Mouse (Mus musculus) gastrocnemius, adult 2 months (tissue): ENCODE results near the gene Npr1. TPM values are rescaled to one million over a fixed set of nuclear protein-coding genes. Genes with fewer than 3 reads are reported as not detected.

Experiments
- DNase-seq: peaks from one replicate; pipeline ENCODE4 v3.0.0; 2022
- H3K27ac ChIP-seq: fragments of 200-600 bp; 2 replicates; pipeline ENCODE4 v1.8.1; 2022; ENCODE audit warnings: mild to moderate bottlenecking
- H3K4me3 ChIP-seq: fragments of 200-600 bp; 2 replicates; pipeline ENCODE4 v1.8.1; 2022; ENCODE audit warnings: mild to moderate bottlenecking, moderate library complexity
- CTCF ChIP-seq: fragments of 200-600 bp; IDR thresholded peaks from 2 replicates; pipeline ENCODE4 v1.8.1; 2022; ENCODE audit warnings: antibody characterized with exemption, mild to moderate bottlenecking, moderate library complexity
- intact Hi-C: fragments of 180-260 bp; cut with DNase I; formaldehyde crosslinking; loops from one replicate; pipeline ENCODE4 v1.15.1; 2025
- total RNA-seq, 2 experiments: library from RNA; stranded (reverse); gene quantifications; 2 replicates each; pipeline ENCODE4 v1.2.3; 2021

Npr1 gene
- total RNA-seq, 2 experiments from 2014 or later = 6.5 to 8.3 TPM

DNA sequence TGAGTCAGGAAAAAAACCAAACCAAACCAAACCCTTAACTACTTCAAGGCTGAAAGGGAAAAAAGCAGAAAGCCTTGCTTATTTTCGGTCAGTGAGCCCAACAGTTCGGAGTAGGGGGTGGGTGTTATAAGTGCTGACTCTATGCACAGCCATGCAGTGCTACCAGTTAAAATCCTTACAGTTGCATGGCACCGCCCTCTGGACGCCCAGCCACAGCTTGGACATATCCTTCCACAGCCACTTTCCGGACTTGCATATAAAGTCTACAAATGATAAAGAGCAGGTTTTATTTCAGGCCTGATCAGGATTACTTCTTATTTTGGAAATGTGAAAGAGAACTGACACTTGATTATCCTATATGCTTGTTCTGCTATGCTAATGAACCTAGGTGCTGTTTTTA, 39.5 kb upstream of the Npr1 start:
- no peak for TF ChIP-seq CTCF
- DNase-seq = no peak
- intact Hi-C loops = no loop called here

DNA sequence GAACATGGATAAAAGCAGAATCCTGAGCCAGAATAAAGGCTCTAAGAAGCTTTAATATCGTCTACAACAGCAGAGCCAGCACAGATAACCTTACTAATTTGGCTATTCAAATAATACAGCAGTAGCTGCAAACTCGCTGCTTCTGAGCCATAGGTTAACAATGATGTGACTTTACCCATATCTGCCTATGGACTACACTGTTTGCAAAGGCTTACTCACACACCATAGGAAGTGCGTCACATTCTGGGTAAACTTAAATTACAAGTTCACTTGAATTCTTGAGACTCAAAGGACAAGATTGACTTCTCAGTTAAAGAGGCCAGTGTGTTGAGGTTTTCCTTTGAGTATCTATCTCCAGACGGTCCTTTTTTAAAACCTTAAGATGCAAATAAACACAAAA, 37.8 kb upstream of the Npr1 start:
- Histone ChIP-seq H3K4me3 (no peak overlapping the region), H3K27ac (no peak overlapping the region)
- intact Hi-C loops = no loop called here
- no peak for TF ChIP-seq CTCF
- no peak for DNase-seq

More for the DNA sequence above, 39.5 kb upstream of the Npr1 start:
- H3K4me3 ChIP-seq = 0 out of 2 replicates have a peak overlapping the region, but pooled peaks have one; percentile 16
- H3K27ac ChIP-seq = peak overlapping the region; percentile 50

DNA sequence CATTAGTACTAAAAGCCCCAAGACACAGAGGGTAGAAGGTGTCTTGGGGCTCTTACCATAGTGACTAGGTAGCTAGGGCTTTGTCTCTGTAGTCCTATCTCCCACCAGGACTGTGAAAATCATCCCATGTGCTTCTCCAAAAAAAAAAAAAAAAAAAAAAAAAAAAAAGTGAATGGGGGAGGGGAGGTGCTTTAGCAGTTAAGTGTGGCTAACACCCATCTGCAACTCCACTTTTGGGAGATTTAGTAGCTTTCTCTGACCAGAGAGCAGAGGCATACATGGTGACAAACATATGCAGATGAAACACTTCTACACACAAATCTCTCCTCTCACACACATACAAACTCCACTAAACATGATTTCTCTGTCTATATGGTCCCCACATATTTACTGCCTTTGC, 31.9 kb upstream of the Npr1 start:
- Histone ChIP-seq H3K27ac (no peak overlapping the region), H3K4me3 (no peak overlapping the region)
- no peak for TF ChIP-seq CTCF
- DNase-seq = no peak
- intact Hi-C loops = no loop called here

DNA sequence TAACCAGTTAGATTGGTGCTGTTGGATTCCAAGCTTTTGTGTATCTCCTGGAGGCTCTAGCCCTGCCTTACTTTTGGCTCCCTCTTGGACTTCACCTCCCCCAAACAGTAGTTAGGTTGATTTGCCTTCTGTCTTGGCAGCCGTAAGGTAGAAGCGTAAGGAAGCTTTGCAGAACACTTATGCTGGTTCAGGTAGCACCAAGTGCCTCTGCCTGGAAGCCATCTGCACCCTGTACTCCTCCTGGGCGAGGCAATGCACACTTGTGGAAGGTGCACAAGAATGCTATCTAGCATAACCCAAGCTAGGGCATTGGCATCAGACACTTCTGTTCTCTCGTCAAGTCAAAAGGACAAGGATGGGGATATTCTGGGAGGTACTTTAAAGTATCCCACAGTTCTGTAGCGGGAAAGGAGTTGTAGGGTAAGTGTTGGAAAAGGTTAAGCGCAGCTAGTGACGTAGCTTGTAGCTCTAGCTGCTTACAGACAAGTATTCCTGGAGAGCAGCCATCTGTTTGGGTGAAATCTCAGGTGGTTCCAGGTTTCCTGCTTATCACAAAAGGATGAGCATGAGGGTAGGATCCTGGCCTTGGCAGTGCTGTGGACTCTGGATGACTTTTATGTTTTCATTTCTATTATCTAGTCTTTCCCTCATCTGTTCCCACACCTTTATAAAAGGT, 30.3 kb upstream of the Npr1 start:
- Histone ChIP-seq H3K27ac (no peak overlapping the region), H3K4me3 (no peak overlapping the region)
- no peak for TF ChIP-seq CTCF
- no peak for DNase-seq
- intact Hi-C loops = no loop called here

DNA sequence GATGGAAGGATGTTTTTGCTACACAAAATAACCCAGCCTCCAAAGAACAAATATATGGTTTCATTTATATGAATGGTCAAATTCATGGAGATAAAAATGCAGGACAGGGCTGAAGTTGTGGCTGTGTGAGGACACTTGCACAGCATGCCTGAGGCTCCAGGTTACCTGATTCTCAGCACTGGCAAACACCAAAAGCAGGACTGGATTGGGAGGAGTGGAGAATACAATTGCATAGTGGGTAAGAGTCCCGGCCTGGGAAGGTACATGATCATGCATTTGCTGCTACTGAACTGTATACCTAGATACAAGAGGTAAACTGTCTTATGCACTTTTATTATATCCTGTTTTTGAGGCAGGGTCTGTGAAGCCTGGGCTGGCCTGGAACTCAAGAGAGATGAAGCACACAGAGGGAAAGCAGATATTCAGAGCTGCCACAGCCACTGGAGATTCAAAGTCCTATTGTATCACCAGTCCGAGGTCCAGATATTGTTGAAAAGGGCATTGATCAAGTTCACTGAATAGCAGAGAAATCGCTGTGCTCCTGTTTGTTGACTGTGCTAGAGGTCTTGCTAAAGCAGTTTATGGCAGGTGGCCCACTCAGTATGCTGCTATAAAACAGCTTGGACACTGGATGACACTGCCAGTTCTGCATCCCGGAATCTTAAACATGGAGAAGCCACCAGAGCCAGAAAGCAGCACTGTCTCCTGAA, 28.3 kb upstream of the Npr1 start:
- Histone ChIP-seq H3K27ac (no peak overlapping the region), H3K4me3 (no peak overlapping the region)
- no peak for TF ChIP-seq CTCF
- DNase-seq = no peak
- intact Hi-C loops = no loop called here

DNA sequence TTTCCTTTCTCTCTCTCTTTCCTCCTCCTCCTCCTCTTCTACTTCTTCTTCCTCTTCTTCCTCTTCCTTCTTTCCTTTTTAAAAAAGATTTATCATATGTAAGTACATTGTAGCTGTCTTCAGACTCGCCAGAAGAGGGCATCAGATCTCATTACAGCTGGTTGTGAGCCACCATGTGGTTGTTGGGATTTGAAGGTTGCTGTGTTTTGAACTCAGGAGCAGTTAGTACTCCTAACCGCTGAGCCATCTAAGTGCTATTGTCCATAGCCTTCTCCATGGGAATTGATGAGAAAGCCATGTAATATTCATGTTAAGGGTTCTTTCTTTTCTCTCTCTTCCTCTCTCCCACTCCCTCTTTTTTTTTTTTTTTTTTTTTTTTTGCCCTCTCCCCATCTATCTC, 25.7 kb upstream of the Npr1 start:
- intact Hi-C loops = loop anchor here (2.0 kb wide), 1 partner anchor 17 kb away; the partner anchor contains the start of gene Chtop
- H3K4me3 ChIP-seq = peak overlapping the region; percentile 91; the same call in 1 of the 2 replicates

DNA sequence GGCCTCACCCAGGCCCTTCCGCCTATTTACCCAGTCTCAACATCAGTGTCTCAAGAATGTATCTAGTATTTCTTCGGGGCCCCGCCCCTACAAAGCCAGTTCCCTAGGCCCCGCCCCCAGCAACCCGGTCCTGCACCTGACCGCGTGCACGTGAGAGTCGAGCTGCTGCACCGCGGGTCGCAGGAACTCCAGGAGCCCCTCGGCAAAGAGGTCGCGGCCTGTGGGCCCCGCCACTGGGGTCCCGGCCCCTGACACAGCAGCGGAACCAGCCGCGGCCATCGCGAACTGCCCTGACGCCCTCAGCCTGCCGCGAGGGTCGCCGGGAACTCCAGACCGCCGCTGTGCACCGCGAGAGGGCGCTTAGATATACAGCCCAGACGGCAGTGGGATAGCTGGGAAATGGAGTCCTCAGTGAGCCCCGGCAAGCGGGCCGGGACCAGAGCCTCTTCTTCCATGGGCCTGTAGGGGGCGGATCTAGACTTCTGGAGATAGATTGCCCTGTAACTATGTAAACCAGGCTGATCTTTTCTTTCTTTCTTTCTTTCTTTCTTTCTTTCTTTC, 25.1 kb upstream of the Npr1 start, which contains the start of gene Snapin:
Gene Snapin, minus strand, starts transcription at position 338 of the 561 bp plus-strand sequence.
- peak; percentile 97 for DNase-seq
- H3K4me3 ChIP-seq = peak within 1 kb of the TSS; percentile 91
- intact Hi-C loops = loop anchor here (2.0 kb wide), 1 partner anchor 18 kb away; the partner anchor contains the start of gene Chtop
- TF ChIP-seq CTCF = peak; percentile 86
- peak within 1 kb of the TSS; percentile 97 for H3K27ac ChIP-seq

More for the DNA sequence above, 25.7 kb upstream of the Npr1 start:
- peak overlapping the region; percentile 97; the same call in 1 of the 2 replicates for H3K27ac ChIP-seq
- no peak for DNase-seq
- peak; percentile 28 for TF ChIP-seq CTCF

DNA sequence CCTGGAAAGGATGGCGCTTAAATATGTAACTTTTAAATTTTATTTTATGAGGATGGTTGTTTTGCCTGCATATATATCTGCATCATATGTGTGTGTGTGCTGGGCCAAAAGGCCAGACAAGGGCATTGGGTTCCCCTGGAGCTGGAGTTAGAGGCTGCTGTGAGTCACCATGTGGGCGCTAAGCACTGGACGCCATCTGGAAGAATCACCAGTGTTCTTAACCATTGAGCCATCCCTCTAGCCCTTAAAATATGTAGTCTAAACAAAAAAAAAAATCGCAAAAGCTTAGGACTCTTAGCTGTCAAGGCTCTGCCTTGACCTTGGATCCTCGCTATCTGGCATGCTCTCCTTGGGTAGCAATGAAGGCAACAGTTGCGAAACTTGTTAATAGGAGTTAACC, 22.9 kb upstream of the Npr1 start:
- Histone ChIP-seq H3K27ac (no peak overlapping the region), H3K4me3 (no peak overlapping the region)
- no peak for TF ChIP-seq CTCF
- DNase-seq = no peak
- intact Hi-C loops = no loop called here

DNA sequence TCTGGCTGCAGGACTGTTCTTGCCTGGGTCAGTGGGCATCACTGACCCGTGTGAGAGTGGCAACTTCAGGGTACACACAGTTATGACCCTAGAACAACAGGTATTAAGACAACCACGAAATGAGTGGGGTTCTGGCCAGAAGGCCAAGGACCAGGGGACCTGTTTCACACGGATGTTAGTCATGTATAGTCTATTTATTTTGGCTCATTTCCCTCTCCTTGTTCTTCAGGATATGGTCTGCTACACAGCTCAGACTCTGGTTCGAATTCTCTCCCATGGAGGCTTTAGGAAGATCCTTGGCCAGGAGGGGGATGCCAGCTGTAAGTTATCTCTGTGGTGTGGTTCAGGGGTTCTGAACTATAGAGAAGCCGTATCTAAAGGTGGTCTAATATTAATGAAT, 21.3 kb upstream of the Npr1 start:
- no peak overlapping the region for H3K27ac ChIP-seq

DNA sequence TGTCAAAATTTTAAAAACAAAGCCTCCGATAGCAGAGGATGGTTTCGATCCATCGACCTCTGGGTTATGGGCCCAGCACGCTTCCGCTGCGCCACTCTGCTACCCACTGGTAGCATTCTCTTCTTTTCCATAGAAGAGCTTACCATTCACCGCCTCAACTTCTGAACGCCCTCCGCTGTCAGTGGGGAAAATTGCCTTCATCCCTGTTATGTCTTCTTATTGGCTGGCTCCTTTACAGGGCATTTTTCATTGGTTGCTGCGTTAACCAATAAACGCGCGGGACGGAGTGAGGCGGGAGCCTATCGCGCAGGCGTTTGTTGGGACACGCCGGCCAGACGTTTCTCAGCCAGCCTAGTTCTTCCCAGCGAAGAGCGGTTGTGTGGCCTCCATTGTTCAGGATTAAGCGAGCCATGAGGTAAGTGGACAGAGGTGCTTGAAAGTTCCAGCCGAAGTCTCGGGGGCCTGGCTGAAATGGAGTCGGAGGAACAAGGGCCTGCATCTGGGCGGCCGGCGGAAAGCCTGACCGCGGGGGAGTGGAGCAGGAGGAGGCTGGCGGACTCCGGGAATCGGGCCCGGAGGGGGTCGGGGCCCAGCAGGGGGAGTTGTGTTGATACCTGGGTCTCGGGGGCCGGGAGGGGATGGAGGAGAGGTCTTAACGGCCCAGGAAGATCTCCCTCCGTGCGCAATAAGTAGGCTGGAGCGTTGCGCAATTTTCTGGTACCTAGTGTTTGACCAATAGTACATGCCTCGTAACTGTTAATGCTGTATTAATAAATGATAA, 10.4 kb upstream of the Npr1 start, which contains the start of gene Ilf2:
Gene Ilf2, plus strand, starts transcription at position 296 of the 781 bp plus-strand sequence.
- TF ChIP-seq CTCF = peak; percentile 49
- Histone ChIP-seq H3K27ac (peak within 1 kb of the TSS; percentile 89), H3K4me3 (peak within 1 kb of the TSS; percentile 83)
- DNase-seq = peak; percentile 96
- intact Hi-C loops = loop anchor here (10.0 kb wide), 1 partner anchor 261 kb away; the partner anchor contains the start of genes Rab13 and Rps27

More for the DNA sequence above, 21.3 kb upstream of the Npr1 start:
- H3K4me3 ChIP-seq = no peak overlapping the region
- intact Hi-C loops = no loop called here
- no peak for TF ChIP-seq CTCF
- no peak for DNase-seq

DNA sequence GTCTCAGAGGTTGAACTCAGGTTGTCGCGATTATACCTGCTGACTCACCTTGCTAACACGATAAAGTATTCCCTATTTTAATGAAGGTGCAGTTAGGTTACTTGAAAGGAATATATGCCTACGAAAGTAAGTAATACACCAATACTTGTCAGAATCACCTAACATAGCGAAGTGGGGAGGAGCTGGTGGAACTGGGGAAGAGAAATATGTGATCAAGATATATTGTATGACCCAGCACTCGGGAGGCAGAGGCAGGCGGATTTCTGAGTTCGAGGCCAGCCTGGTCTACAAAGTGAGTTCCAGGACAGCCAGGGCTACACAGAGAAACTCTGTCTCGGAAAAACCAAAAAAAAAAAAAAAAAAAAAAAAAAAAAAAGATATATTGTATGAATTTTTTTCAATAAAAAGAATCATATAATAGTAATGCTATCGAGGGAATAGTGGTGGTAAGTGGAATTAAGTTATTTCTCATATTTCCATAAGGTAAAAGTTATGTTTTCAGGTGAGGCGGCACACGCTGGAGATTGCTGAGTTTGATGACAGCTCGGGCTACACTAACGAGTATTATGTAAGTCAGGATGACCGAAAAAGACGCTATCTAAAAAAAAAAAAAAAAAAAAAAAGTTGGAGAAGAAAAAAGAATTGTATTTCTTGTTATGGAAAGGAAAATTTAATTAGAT, 9.6 kb upstream of the Npr1 start:
- H3K27ac ChIP-seq = peak overlapping the region; percentile 24; the same call in 1 of the 2 replicates
- H3K4me3 ChIP-seq = peak overlapping the region; percentile 71
- intact Hi-C loops = loop anchor here (10.0 kb wide), 1 partner anchor 260 kb away; the partner anchor contains the start of genes Rab13 and Rps27
- no peak for DNase-seq
- no peak for TF ChIP-seq CTCF
